Mouse (Mus musculus) hematopoietic stem cell, adult 5-6 weeks (primary cell): ENCODE results near the gene BC017158. TPM values are rescaled to one million over a fixed set of nuclear protein-coding genes. Genes with fewer than 3 reads are reported as not detected.

ENCODE experiments used
- ATAC-seq, 2 experiments: fragments of 125-278 bp in 1 of 2; replicated peaks in 1 of 2; 2 replicates each; pipeline ENCODE4 v1.8.0; 2016 to 2017; ENCODE audit warnings: inconsistent platforms in 2 of 2, mild to moderate bottlenecking in 2 of 2, moderate number of reproducible peaks in 2 of 2, low read depth in 1 of 2, moderate TSS enrichment in 1 of 2; ENCODE audit not compliant: low FRiP score in 2 of 2, poor library complexity in 2 of 2, severe bottlenecking in 2 of 2, insufficient read depth in 1 of 2, low TSS enrichment in 1 of 2
- total RNA-seq: library from RNA; stranded (forward); fragments of 172-1452, 232-1000 nt; gene quantifications from 2 replicates; pipeline ENCODE4 v1.2.3, GENCODE M21; 2017

Gene BC017158
- total RNA-seq, 1 experiment from 2014 or later, result 22.7 TPM

DNA sequence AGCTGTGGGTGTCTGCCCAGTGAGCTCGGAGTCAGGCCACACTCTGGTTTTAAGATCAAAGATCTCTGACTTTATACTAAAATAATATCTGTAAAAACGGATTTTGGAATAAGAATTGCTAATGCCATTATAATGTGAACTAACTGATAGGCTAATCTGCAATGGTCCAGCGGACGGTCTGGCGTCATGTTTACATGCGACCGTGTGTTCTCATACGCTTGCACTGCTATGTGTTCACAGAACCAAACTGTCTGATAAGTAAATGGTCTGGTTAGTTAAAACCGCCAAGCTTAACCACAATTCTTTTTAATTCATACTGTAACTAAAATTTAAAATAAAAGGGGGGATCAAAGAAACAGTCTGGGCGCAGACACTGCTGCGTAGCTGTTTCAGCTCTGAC lies 16.2 kb downstream of the BC017158 start:
- no peak for ATAC-seq

DNA sequence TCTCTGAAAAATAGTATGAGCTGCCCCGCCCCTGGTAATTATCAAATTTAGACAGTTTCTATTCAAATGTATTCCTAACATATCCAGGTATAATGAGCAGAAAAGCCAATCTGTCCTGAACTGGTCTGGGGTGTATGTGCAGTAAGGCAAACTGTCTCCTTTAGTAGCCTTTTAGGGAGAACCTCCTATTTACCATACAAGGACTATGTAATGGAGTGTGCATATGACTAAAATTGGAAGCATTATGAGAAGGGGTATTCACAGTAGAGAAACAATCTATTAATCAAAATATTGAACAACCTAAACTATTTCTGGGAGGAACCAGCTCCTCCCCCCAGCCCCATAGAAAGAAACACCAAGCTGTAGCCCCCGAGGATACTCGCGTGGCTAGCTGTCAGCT lies 18.2 kb downstream of the BC017158 start:
- ATAC-seq, result no peak

DNA sequence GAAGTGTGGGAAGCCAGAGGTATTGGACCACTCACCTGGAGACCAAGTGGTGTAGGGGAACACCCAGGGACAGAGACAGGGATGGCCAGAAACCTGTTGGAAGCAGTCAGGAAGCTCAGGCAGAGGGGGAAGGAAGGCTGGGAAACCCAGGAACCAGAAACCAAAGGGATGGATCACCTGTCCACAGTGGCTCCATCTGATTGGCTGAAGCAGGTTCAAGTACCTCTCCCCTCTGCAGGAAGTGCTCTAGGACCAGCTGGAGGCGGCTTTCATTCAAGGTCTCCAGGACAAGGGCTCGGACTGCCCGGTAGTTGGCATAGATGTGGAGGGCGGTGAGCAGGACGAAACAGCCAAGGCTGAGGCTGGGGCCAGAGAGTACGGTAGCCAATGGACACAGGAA lies 21.9 kb downstream of the BC017158 start:
- no peak for ATAC-seq

GRCm38 (mm10) chr7:128271496-128271895 lies 26.5 kb downstream of the BC017158 start:
- no peak for ATAC-seq

DNA sequence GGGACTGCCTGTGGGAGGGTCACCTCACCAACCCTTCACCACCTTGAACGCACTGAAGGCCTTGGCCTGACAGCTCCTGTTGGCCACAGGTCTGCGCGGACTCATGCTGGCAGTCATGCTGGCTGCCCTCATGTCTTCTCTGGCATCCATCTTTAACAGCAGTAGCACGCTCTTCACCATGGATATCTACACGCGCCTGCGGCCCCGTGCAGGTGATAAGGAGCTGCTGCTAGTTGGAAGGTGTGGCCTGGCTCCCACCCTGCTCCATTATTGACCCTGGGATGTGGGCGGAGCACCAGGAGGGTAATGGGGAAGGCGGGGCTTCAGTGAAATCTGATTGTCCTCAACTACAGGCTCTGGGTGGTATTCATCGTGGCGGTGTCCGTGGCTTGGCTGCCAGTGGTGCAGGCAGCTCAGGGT lies 27.5 kb downstream of the BC017158 start:
- peak; percentile 33 to 37; a peak in 1 of 4 replicates for ATAC-seq

DNA sequence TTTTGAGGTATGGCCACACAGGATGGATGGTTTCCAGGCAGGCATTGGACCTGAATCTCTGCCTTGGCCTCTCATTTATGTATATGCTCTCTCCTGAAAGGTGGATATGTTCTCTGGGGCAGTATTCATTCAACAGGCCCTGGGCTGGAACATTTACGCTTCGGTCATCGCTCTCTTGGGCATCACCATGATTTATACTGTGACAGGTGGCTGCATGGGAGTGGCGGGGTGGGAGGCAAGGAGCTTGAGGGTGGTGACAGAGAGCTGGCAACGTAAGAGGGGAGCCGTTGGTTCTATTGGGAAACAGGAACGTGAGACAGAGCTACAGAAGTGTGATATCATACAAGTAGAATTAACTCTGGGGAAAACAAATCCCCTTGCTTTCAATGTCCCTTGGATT lies 30.2 kb downstream of the BC017158 start:
- ATAC-seq, result no peak

GRCm38 (mm10) chr7:128267391-128267790 lies 30.6 kb downstream of the BC017158 start:
- no peak for ATAC-seq

GRCm38 (mm10) chr7:128266056-128266455 lies 31.9 kb downstream of the BC017158 start:
- no peak for ATAC-seq

DNA sequence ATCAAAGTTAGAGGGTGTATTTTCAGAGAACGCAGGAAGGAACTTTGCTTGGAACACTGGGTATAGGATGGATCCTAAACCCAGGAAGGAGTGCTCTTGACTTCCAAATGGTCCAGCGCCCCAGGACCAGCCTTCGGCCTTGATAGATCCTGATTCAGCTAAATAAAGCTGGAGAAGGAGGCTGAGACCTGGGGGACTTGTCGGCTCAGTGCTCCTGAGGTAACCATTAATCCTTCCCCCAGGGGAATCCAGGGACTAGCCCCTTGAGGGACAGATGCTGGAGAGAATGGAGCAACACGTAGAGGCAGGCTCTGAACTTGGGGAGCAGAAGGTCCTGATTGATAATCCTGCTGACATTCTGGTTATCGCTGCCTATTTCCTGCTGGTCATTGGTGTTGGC lies 32.6 kb downstream of the BC017158 start, which contains the start of gene Slc5a2:
Slc5a2 (plus strand) TSS at position 247 of the 400 bp plus-strand sequence.
- ATAC-seq, result no peak

GRCm38 (mm10) chr7:128256783-128257334 lies 41.1 kb downstream of the BC017158 start:
- no peak for ATAC-seq

GRCm38 (mm10) chr7:128255757-128256156 lies 42.2 kb downstream of the BC017158 start:
- no peak for ATAC-seq

DNA sequence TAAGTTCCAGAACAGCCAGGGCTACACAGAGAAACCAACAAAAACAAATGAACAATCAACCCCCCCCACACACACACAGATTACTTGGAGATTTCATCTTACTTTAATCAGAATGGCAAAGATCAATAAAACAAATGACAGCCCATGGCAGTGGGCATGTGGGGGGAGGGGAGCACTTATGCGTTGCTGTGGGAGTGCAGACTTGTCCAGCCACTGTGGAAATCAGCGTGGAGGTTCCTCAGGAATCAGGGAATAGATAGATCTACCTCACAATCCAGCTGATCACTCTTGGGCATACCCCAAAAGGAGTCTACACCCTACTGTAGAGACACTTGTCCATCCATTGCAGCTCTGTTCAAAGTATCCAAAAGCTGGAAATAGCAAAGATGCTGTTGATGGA lies 43.0 kb downstream of the BC017158 start:
- no peak for ATAC-seq

GRCm38 (mm10) chr7:128252609-128253008 lies 45.4 kb downstream of the BC017158 start:
- ATAC-seq, result peak; percentile 43 to 70; a peak in 3 of 4 replicates

DNA sequence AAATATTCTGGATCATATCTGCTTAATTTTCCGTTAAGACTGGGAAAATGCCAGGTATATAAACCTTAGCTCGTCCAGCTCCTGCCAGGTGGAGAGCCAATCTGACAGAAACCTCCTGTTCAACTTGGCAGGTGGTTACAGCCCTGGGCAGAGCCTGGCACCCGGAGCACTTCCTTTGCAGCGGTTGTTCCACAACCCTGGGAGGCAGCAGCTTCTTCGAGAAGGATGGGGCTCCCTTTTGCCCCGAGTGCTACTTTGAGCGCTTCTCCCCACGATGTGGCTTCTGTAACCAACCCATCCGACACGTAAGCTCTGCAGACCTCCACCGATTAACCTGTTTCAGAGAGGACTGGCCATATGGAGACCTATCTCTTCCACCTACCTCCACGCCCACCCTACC lies 46.0 kb downstream of the BC017158 start:
- no peak; a peak in 1 of 4 replicates for ATAC-seq

DNA sequence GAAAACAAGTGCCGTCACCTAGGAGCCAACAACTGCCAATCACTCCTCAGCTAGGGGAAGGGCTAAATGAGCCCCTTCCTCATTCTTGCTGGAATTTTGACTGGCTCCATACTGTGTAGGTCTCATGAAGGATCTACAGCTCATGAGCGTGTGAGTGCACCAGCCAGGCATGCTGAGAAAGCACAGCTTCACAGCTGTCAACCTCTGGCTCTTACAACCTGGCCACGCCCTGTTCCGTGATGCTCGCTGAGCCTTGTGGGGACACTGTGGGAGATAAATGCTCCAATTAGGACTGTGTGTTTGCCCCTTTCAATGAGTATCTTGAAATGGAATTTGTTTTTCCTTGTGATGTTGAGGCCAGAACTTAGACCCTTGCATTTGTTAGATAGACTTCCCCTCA lies 48.0 kb downstream of the BC017158 start:
- no peak for ATAC-seq

- no peak for ATAC-seq
Measured at GRCm38 (mm10) chr7:128248081-128249042, 49.6 kb downstream of the BC017158 start.

DNA sequence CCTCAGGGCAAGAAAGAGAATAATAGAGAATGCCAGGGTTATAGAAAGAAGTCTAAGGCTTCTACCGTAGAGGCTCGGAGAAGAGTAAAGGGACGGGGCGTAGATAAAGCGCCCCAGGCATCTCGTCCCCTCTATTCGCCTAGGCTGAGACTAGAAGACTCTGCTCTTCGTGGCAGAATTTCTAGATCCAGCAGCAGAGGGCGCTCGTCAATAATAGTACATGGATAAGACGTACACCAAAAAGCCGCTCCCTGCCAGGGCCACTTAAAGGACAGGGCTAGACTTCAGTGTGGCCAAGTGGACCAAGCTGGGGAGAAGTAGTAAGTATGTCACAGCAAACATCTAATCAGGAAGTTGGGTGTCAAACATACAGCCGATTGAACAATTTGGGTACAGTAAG lies 50.5 kb downstream of the BC017158 start:
- ATAC-seq, result peak; percentile 43 to 63; a peak in 2 of 4 replicates
